Mouse (Mus musculus): ENCODE results near the gene Rnf34. TPM values are rescaled to one million over a fixed set of nuclear protein-coding genes. Genes with fewer than 3 reads are reported as not detected.

Gene Rnf34
- 32.0 and 36.0 TPM in 2 replicates for polyA plus RNA-seq (2015; fragmentation: Nextera tagmentation; extraction: Ambion mirVana)

GRCm38 (mm10) chr5:122849521-122850318, at the start of gene Rnf34:
TSS of gene Rnf34 (plus strand) at chr5:122850048.
- WGBS = under 1% methylated on average over 60 of the region's 61 CpGs
- peak; percentile 100 for ATAC-seq (ENCODE audit: insufficient number of reproducible peaks, low FRiP score, low TSS enrichment, low read depth)
- peak within 1 kb of the TSS; percentile 88 for H3K4me2 ChIP-seq (replicated peaks)

GRCm38 (mm10) chr5:122800345-122801010, 49.4 kb upstream of the Rnf34 start:
- Histone ChIP-seq H3K9me3 (replicated peaks) (no peaks in the 10 kb centered on the region), H3K4me2 (replicated peaks) (no peak overlapping the region), H3K27ac (replicated peaks) (peak overlapping the region; percentile 40; the same call in 1 of the 2 replicates), H3K36me3 (peaks cover 88% of the 10 kb centered on the region), H3K9ac (no peak overlapping the region), H3K27me3 (no peaks in the 10 kb centered on the region), H3K4me1 (peaks cover 44% of the 10 kb centered on the region), H3K4me3 (replicated peaks) (no peak overlapping the region)
- ATAC-seq (ENCODE audit: insufficient number of reproducible peaks, low FRiP score, low TSS enrichment, low read depth) = no peak
- WGBS = 70% methylated on average over 13 of the region's 13 CpGs

More at GRCm38 (mm10) chr5:122849521-122850318, at the start of gene Rnf34:
- Histone ChIP-seq H3K9ac (peak within 1 kb of the TSS; percentile 94), H3K4me1 (peaks cover 12% of the 10 kb centered on the region), H3K27me3 (no peaks in the 10 kb centered on the region), H3K36me3 (no peaks in the 10 kb centered on the region), H3K27ac (replicated peaks) (peak within 1 kb of the TSS; percentile 91), H3K4me3 (replicated peaks) (peak within 1 kb of the TSS; percentile 96), H3K9me3 (replicated peaks) (no peaks in the 10 kb centered on the region)

- Histone ChIP-seq H3K9me3 (replicated peaks) (no peaks in the 10 kb centered on the region), H3K9ac (no peak overlapping the region), H3K4me3 (replicated peaks) (no peak overlapping the region), H3K4me1 (peaks cover 44% of the 10 kb centered on the region), H3K27me3 (no peaks in the 10 kb centered on the region), H3K4me2 (replicated peaks) (no peak overlapping the region), H3K36me3 (peaks cover 91% of the 10 kb centered on the region), H3K27ac (replicated peaks) (no peak overlapping the region)
- ATAC-seq (ENCODE audit: insufficient number of reproducible peaks, low FRiP score, low TSS enrichment, low read depth) = no peak
- WGBS = 94% methylated on average over 8 of the region's 8 CpGs
Observed at GRCm38 (mm10) chr5:122801684-122802083, 48.2 kb upstream of the Rnf34 start.

- H3K9ac ChIP-seq = no peak overlapping the region
- 38% methylated on average over 9 of the region's 9 CpGs for WGBS
- peak overlapping the region; percentile 8; the same call in 1 of the 2 replicates for H3K27ac ChIP-seq (replicated peaks)
- no peaks in the 10 kb centered on the region for H3K27me3 ChIP-seq
- no peak overlapping the region for H3K4me3 ChIP-seq (replicated peaks)
- H3K36me3 ChIP-seq = peaks cover 95% of the 10 kb centered on the region
- peak; percentile 48; the same call in 1 of the 2 replicates for ATAC-seq (ENCODE audit: insufficient number of reproducible peaks, low FRiP score, low TSS enrichment, low read depth)
- H3K9me3 ChIP-seq (replicated peaks) = no peaks in the 10 kb centered on the region
- H3K4me1 ChIP-seq = peaks cover 44% of the 10 kb centered on the region
- H3K4me2 ChIP-seq (replicated peaks) = no peak overlapping the region
Observed at GRCm38 (mm10) chr5:122802706-122803105, 47.1 kb upstream of the Rnf34 start.

GRCm38 (mm10) chr5:122805503-122805902, 44.3 kb upstream of the Rnf34 start:
- WGBS = 55% methylated on average over 3 of the region's 3 CpGs
- ATAC-seq (ENCODE audit: insufficient number of reproducible peaks, low FRiP score, low TSS enrichment, low read depth) = no peak
- H3K36me3 ChIP-seq = peaks cover 86% of the 10 kb centered on the region

GRCm38 (mm10) chr5:122811364-122812079, 38.3 kb upstream of the Rnf34 start:
- 82% methylated on average over 9 of the region's 9 CpGs for WGBS
- no peaks in the 10 kb centered on the region for H3K9me3 ChIP-seq (replicated peaks)
- no peak for ATAC-seq (ENCODE audit: insufficient number of reproducible peaks, low FRiP score, low TSS enrichment, low read depth)
- peaks cover 85% of the 10 kb centered on the region for H3K36me3 ChIP-seq
- H3K9ac ChIP-seq = no peak overlapping the region
- H3K27me3 ChIP-seq = no peaks in the 10 kb centered on the region
- no peak overlapping the region for H3K4me2 ChIP-seq (replicated peaks)
- H3K4me1 ChIP-seq = no peaks in the 10 kb centered on the region
- no peak overlapping the region for H3K27ac ChIP-seq (replicated peaks)
- no peak overlapping the region for H3K4me3 ChIP-seq (replicated peaks)

More at GRCm38 (mm10) chr5:122805503-122805902, 44.3 kb upstream of the Rnf34 start:
- no peak overlapping the region for H3K4me3 ChIP-seq (replicated peaks)
- no peak overlapping the region for H3K4me2 ChIP-seq (replicated peaks)
- H3K4me1 ChIP-seq = peaks cover 24% of the 10 kb centered on the region
- H3K9ac ChIP-seq = no peak overlapping the region
- no peaks in the 10 kb centered on the region for H3K27me3 ChIP-seq
- H3K27ac ChIP-seq (replicated peaks) = no peak overlapping the region
- no peaks in the 10 kb centered on the region for H3K9me3 ChIP-seq (replicated peaks)

- ATAC-seq (ENCODE audit: insufficient number of reproducible peaks, low FRiP score, low TSS enrichment, low read depth) = no peak
- H3K4me2 ChIP-seq (replicated peaks) = no peak overlapping the region
- H3K4me1 ChIP-seq = no peaks in the 10 kb centered on the region
- WGBS = 78% methylated on average over 3 of the region's 3 CpGs
- H3K27me3 ChIP-seq = no peaks in the 10 kb centered on the region
- no peak overlapping the region for H3K9ac ChIP-seq
- no peaks in the 10 kb centered on the region for H3K9me3 ChIP-seq (replicated peaks)
- no peak overlapping the region for H3K4me3 ChIP-seq (replicated peaks)
- no peak overlapping the region for H3K27ac ChIP-seq (replicated peaks)
- H3K36me3 ChIP-seq = peaks cover 84% of the 10 kb centered on the region
Observed at GRCm38 (mm10) chr5:122812699-122813098, 37.1 kb upstream of the Rnf34 start.

GRCm38 (mm10) chr5:122820777-122821523, 28.9 kb upstream of the Rnf34 start, which contains the start of gene Anapc5:
TSS of gene Anapc5 (minus strand) at chr5:122821339.
- Histone ChIP-seq H3K9ac (peak within 1 kb of the TSS; percentile 80), H3K9me3 (replicated peaks) (no peaks in the 10 kb centered on the region), H3K27me3 (no peaks in the 10 kb centered on the region), H3K4me1 (peaks cover 12% of the 10 kb centered on the region), H3K4me2 (replicated peaks) (peak within 1 kb of the TSS; percentile 60), H3K27ac (replicated peaks) (peak within 1 kb of the TSS; percentile 97), H3K4me3 (replicated peaks) (peak within 1 kb of the TSS; percentile 68), H3K36me3 (peaks cover 33% of the 10 kb centered on the region)
- ATAC-seq (ENCODE audit: insufficient number of reproducible peaks, low FRiP score, low TSS enrichment, low read depth) = peak; percentile 100
- under 1% methylated on average over 55 of the region's 55 CpGs for WGBS

- Histone ChIP-seq H3K27me3 (no peaks in the 10 kb centered on the region), H3K9ac (peak overlapping the region; percentile 39; the same call in 1 of the 2 replicates)
- under 1% methylated on average over 10 of the region's 10 CpGs for WGBS
Observed at GRCm38 (mm10) chr5:122821524-122821885, 28.3 kb upstream of the Rnf34 start.

GRCm38 (mm10) chr5:122822441-122822840, 27.4 kb upstream of the Rnf34 start:
- no peak overlapping the region for H3K4me2 ChIP-seq (replicated peaks)
- H3K4me1 ChIP-seq = peaks cover 12% of the 10 kb centered on the region
- no peak overlapping the region for H3K4me3 ChIP-seq (replicated peaks)
- no peaks in the 10 kb centered on the region for H3K27me3 ChIP-seq
- H3K36me3 ChIP-seq = peaks cover 20% of the 10 kb centered on the region
- no peaks in the 10 kb centered on the region for H3K9me3 ChIP-seq (replicated peaks)
- 96% methylated on average over 4 of the region's 4 CpGs for WGBS
- no peak for ATAC-seq (ENCODE audit: insufficient number of reproducible peaks, low FRiP score, low TSS enrichment, low read depth)
- H3K27ac ChIP-seq (replicated peaks) = no peak overlapping the region
- H3K9ac ChIP-seq = no peak overlapping the region

More at GRCm38 (mm10) chr5:122821524-122821885, 28.3 kb upstream of the Rnf34 start:
- Histone ChIP-seq H3K36me3 (peaks cover 28% of the 10 kb centered on the region), H3K9me3 (replicated peaks) (no peaks in the 10 kb centered on the region), H3K4me3 (replicated peaks) (peak overlapping the region; percentile 68), H3K27ac (replicated peaks) (peak overlapping the region; percentile 97), H3K4me1 (peaks cover 12% of the 10 kb centered on the region), H3K4me2 (replicated peaks) (peak overlapping the region; percentile 60)
- ATAC-seq (ENCODE audit: insufficient number of reproducible peaks, low FRiP score, low TSS enrichment, low read depth) = peak; percentile 31; the same call in 1 of the 2 replicates
